Mouse (Mus musculus): ENCODE measurements around the gene Spint1.

- TF ChIP-seq CTCF (IDR thresholded peaks at IDR 0.05; ENCODE audit: low read depth), result no peak
- TF ChIP-seq EP300 (IDR thresholded peaks at IDR 0.05; ENCODE audit: low read depth), result no peak
Observed at GRCm38 (mm10) chr2:119238671-119239070, 1.5 kb downstream of the Spint1 start.
